Mouse (Mus musculus): ENCODE data around the gene Rfx4.

DNA sequence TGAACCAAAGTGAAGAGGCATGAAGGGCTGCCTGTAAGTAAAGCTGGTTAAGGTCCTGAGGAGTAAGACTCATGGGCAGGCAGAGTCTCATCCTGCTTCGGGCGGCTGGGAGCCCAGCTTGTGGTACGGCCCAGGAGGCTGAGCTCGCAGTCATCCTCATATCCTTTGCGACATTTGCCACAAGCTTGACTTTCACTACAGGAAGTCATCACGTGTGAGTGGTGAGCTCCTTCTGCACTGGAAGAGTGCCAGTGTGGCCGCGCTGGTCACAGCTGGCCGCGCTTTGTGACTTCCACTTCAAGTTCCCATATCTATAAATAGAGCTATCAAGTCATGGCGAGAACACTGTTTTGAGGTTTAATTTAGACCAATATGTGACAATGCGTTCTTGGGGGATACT, 18.7 kb downstream of the Rfx4 start:
- TF ChIP-seq CTCF (IDR thresholded peaks at IDR 0.05; ENCODE audit: control insufficient read depth, insufficient read depth, low read length) (no peak), POLR2A (IDR thresholded peaks at IDR 0.05; ENCODE audit: borderline replicate concordance, control insufficient read depth, low read depth, low read length) (peak; percentile 51; the same call in 1 of the 2 replicates)

Measured in bone marrow, adult 2 months (tissue).